Mouse (Mus musculus) spleen, postnatal 4 days (tissue): ENCODE measurements around the gene Shisal2a.

Experiments
- DNase-seq, 2 experiments: peaks; one replicate each; pipeline ENCODE4 v3.0.0; 2022; ENCODE audit warnings: low spot score in 2 of 2

Shisal2a gene

DNA sequence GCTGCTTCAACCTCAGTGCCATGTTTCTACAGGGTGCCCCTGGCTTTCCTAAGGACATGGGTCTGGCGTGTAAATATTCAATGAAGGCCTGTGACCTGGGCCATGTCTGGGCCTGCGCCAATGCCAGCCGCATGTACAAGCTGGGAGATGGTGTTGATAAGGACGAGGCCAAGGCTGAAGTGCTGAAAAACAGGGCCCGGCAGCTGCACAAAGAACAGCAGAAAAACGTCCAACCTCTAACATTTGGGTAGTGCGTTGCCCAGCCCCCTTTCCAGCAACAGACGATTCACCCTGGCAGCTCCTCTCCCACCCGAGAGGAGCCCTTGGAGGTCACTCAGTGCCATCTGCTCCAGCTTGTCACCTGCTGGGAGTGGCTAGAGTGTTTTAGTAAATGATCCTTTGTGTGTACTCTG is 44.8 kb downstream of the Shisal2a start:
- DNase-seq = no peak

- no peak for DNase-seq
Measured at GRCm38 (mm10) chr4:108337817-108338216, 45.3 kb downstream of the Shisal2a start.

DNA sequence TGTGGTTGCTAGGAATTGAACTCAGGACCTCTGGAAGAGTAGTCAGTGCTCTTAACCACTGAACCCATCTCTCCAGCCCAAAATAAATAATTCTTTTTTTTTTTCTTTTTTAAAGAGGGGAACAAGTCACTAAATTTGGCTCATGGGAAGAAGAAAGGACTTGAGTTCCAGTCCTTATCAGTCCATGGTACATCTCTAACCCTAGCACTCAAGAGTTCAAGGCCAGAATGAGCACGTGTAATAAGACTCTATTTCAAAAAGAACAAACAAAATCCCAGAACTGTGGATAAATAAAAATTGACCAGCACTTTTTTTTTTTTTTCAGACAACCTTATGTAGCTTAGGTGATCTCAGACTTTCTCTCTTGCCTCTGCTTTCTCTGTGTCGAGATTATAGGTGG is 46.4 kb downstream of the Shisal2a start:
- no peak for DNase-seq

GRCm38 (mm10) chr4:108335413-108335812 is 47.7 kb downstream of the Shisal2a start:
- DNase-seq = no peak

GRCm38 (mm10) chr4:108332041-108332440 is 51.1 kb downstream of the Shisal2a start:
- DNase-seq = no peak

- no peak for DNase-seq
Measured at GRCm38 (mm10) chr4:108329840-108330239, 53.3 kb downstream of the Shisal2a start.

DNA sequence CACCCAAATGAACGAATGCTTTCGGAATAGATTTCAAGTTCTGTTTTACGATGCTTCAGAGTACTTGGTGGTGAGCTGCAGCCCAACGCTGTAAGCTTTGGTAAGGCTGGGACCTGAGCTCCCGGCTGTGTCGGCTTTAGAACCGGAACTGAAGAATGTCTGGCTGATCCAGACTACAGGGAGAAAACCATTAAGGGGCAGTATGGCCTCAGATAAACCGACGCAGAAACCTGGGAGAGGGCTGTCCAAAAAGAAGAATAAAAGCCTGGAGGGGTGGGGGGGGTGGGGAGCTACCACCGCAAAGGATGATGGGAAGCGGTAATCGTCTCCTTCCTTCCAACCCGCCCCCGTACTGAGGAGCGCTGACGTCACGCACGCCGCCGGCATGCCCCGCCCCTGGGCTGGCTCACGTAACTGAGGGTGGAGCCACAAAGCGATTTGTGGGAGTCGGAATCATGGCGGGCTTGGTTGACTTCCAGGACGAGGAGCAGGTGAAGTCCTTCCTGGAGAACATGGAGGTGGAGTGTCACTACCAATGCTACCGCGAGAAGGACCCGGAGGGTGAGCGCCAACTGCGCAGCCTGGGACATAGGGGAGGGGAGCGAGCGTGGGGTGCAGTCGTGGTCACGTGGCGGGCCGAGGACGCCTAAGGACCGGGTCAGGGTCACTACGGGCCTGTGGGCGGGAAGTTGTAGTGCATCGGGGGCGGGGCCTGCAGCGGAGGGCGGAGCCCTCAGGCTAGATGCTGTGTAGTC is 55.2 kb downstream of the Shisal2a start, which contains the start of gene Coa7:
TSS of gene Coa7 (plus strand) at position 411 of the 755 bp plus-strand sequence.
- peak; percentile 96 to 98 for DNase-seq

DNA sequence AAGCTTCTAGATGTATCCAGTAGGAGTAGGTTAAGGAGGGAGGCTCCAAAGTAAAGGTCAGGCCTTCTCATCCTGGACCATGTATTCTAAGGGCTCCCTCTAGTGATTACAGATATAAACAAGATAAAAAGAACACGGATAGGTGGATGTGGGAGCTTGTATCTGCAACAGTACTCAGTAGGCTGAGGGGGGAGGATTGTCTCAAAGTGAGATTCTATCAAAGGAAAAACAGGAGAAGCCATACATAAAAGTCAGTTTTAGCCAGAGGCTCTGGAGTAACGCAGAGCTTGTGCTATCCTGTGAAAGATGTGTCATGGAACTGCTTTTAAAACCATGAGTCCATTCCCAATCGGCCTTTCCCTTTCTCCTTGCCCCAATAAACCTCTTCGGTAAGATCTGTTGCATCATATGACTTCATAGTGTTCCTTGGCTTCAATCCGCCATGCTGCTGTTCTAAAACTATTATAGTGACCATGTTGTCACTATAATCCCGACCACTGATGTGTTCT is 56.0 kb downstream of the Shisal2a start:
- DNase-seq = no peak

- DNase-seq = no peak
Measured at GRCm38 (mm10) chr4:108323588-108323987, 59.6 kb downstream of the Shisal2a start.

DNA sequence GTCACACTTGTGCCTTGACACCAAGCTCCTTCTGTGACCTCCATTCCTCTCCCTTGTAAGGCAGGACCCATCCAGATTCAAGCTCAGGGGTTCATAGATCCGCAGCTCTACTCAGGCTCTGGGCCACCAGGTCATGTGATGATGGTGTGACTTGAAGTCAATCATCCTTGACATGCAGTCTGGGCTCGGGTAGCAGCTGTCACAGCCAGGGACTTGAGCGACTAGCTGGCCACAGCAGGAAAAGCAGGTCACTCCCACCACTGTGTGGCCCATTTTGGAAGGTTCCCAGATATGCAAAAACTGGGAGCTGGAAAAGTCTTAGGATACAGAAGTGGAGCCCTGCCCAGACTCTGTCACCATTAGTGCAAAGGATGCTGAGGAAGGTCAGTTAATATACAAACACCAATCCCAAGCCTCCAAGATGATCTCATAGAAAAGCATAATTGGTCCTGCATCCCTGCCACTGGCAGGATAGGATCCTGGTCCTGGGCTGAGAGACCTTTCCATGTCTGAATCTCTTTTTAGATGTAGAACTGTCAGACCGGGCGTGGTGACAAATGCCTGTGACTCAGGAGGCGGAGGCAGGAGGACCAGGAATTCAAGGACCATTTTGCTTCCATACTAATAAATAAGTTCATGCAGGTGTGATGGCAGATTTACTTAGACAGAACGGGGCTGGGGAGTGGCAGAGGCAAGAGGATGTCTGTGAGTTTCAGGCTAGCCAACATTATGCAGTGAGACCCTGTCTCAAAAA is 62.3 kb downstream of the Shisal2a start:
- no peak for DNase-seq

- DNase-seq = peak; percentile 26 to 72
Measured at GRCm38 (mm10) chr4:108319747-108320146, 63.4 kb downstream of the Shisal2a start.

DNA sequence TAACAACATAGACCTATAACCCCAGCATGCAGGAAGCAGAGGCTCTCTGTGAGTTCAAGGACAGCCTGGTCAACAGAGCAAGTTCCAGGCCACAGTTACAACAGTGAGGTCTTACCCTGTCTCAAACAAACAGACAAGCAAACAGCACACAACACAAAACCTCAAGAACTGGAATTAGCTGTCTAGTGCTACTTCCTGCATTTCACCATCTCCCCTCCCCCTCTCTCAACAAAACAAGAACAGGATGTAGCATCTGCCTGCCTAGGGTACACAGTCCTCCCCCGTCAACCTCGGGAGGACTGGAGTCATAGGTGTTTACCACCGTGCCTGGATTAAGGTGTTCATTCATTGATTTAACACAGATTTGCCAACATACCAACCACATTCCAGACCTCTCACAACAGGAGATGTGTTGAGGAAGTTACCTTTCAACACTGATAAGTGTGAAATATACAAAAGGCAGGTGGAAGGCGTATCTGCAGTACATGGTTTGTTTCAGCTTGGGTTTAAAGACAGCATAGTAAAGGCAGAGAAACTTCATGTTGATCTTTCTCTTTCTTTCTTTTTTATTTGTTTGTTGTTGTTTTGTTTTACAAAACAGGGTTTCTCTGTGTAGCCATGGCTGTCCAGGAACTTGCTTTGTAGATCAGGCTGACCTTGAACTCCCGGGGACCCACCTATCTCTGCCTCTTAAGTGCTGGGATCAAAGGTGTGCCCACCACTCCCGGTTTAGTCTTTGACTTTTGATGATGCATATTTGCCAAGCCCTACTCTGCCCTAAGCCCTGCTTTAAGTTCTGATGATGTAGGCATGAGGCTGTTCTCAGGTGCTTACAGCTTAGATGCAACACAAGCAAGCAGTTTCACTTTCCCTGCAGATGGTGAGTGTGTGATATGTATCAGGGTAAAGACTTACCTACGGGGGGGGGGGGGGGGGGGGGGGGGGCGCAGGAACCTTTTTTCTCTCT is 64.2 kb downstream of the Shisal2a start:
- DNase-seq = peak; percentile 30 to 67
